Mouse (Mus musculus) midbrain, embryonic 12.5 days (tissue): ENCODE data around the gene Gm10142. TPM values are rescaled to one million over a fixed set of nuclear protein-coding genes. Genes with fewer than 3 reads are reported as not detected.
"Not testable (repeated sequence)": the region's sequence is repeated elsewhere in the genome, so short reads cannot be mapped to it uniquely, and the experiment has no call there.

ENCODE experiments used
- ATAC-seq: fragments of 200-750 bp; cut with Nextera tagmentation; 2 replicates; pipeline ENCODE4 v1.8.0; 2017; ENCODE audit warnings: low read depth, moderate TSS enrichment, moderate library complexity; ENCODE audit not compliant: low FRiP score
- H3K27ac ChIP-seq: fragments of 300-500 bp; sonication (generic); replicated peaks from 2 replicates; pipeline ENCODE4 v1.5.1; 2016; ENCODE audit warnings: mild to moderate bottlenecking
- H3K27me3 ChIP-seq: fragments of 300-500 bp; sonication (generic); 2 replicates; pipeline ENCODE4 v1.6.1; 2016; ENCODE audit warnings: mild to moderate bottlenecking
- H3K36me3 ChIP-seq: fragments of 300-500 bp; sonication (generic); 2 replicates; pipeline ENCODE4 v1.6.1; 2016
- H3K4me1 ChIP-seq: fragments of 300-500 bp; sonication (generic); 2 replicates; pipeline ENCODE4 v1.6.1; 2016
- H3K4me2 ChIP-seq: fragments of 300-500 bp; sonication (generic); replicated peaks from 2 replicates; pipeline ENCODE4 v1.6.1; 2016; ENCODE audit warnings: mild to moderate bottlenecking, moderate library complexity
- H3K4me3 ChIP-seq: fragments of 300-500 bp; sonication (generic); 2 replicates; pipeline ENCODE4 v1.5.1; 2016; ENCODE audit warnings: mild to moderate bottlenecking
- H3K9ac ChIP-seq: fragments of 300-500 bp; sonication (generic); replicated peaks from 2 replicates; pipeline ENCODE4 v1.6.1; 2016; ENCODE audit warnings: mild to moderate bottlenecking, moderate library complexity
- H3K9me3 ChIP-seq: fragments of 300-500 bp; sonication (generic); 2 replicates; pipeline ENCODE4 v1.6.1; 2016; ENCODE audit warnings: mild to moderate bottlenecking
- WGBS: fragments of 180-500 bp; shearing (Covaris S2); methylation state at CpG from one replicate; pipeline ENCODE4 v1.1.7; 2016; 5-methylcytosine and 5-hydroxymethylcytosine counted together
- polyA plus RNA-seq: library from polyadenylated mRNA; unstranded; fragments of >200 nt; fragmentation: Nextera tagmentation; extraction: Ambion mirVana; gene quantifications from 2 replicates; pipeline ENCODE4 v1.2.1, GENCODE M21; 2016

Gene Gm10142
- polyA plus RNA-seq, 1 experiment from 2014 or later: not detected

- WGBS: 52% methylated on average over 4 of the region's 5 CpGs
- not testable (repeated sequence) for H3K9me3 ChIP-seq, H3K4me2 ChIP-seq, H3K9ac ChIP-seq, H3K4me3 ChIP-seq, ATAC-seq, H3K36me3 ChIP-seq, H3K27me3 ChIP-seq, H3K4me1 ChIP-seq
- peak within 1 kb of the TSS; percentile 25; the same call in 1 of the 2 replicates for H3K27ac ChIP-seq
Measured at GRCm38 (mm10) chr10:77741924-77742688, 26.5 kb downstream of the Gm10142 start, which contains the start of gene Gm18596. TSS of gene Gm18596 (minus strand) at chr10:77742638.

- not testable (repeated sequence) for H3K9ac ChIP-seq, H3K4me3 ChIP-seq, H3K9me3 ChIP-seq, ATAC-seq, H3K4me1 ChIP-seq, H3K27ac ChIP-seq, H3K36me3 ChIP-seq, H3K4me2 ChIP-seq, H3K27me3 ChIP-seq
- WGBS: 74% methylated on average over 1 of the region's 1 CpGs
Measured at GRCm38 (mm10) chr10:77750686-77751085, 35.1 kb downstream of the Gm10142 start.

GRCm38 (mm10) chr10:77751254-77751653 is 35.6 kb downstream of the Gm10142 start, which contains the start of gene Gm9736:
TSS of gene Gm9736 (minus strand) at chr10:77751354.
- H3K27ac ChIP-seq, H3K27me3 ChIP-seq: not testable (repeated sequence)

GRCm38 (mm10) chr10:77752312-77752711 is 36.7 kb downstream of the Gm10142 start:
- not testable (repeated sequence) for H3K27ac ChIP-seq, H3K4me3 ChIP-seq, H3K4me2 ChIP-seq, H3K4me1 ChIP-seq, H3K9me3 ChIP-seq, H3K27me3 ChIP-seq, ATAC-seq, H3K36me3 ChIP-seq, H3K9ac ChIP-seq
- whole genome bisulfite sequencing: 65% methylated on average over 3 of the region's 3 CpGs

More at GRCm38 (mm10) chr10:77751254-77751653, 35.6 kb downstream of the Gm10142 start, which contains the start of gene Gm9736:
- ATAC-seq, H3K9me3 ChIP-seq, H3K4me2 ChIP-seq, H3K9ac ChIP-seq, H3K4me3 ChIP-seq, H3K36me3 ChIP-seq, H3K4me1 ChIP-seq: not testable (repeated sequence)
- WGBS: 85% methylated on average over 1 of the region's 1 CpGs

- Histone ChIP-seq H3K27me3 (no peaks in the 10 kb centered on the region), H3K36me3 (no peaks in the 10 kb centered on the region), H3K4me2 (no peak overlapping the region), H3K27ac (no peak overlapping the region), H3K4me3 (no peak overlapping the region), H3K9me3 (no peaks in the 10 kb centered on the region), H3K4me1 (no peaks in the 10 kb centered on the region), H3K9ac (no peak overlapping the region)
- no peak for ATAC-seq
Measured at GRCm38 (mm10) chr10:77753448-77753847, 37.8 kb downstream of the Gm10142 start.

GRCm38 (mm10) chr10:77759582-77759981 is 44.0 kb downstream of the Gm10142 start, which contains the start of gene Gm3233:
TSS of gene Gm3233 (minus strand) at chr10:77759682.
- not testable (repeated sequence) for H3K27me3 ChIP-seq, H3K4me1 ChIP-seq, H3K4me2 ChIP-seq, ATAC-seq, H3K4me3 ChIP-seq, H3K9me3 ChIP-seq, H3K27ac ChIP-seq, H3K36me3 ChIP-seq, H3K9ac ChIP-seq
- no CpG with 5 or more reads among the region's 1 CpGs for WGBS

Other genes starting within 250 kb of the Gm10142 start
- gene Fam207a, start 200.0 kb upstream of the Gm10142 start, polyA plus RNA-seq: 46.4 and 46.5 TPM in 2 replicates
- 0.81 and 0.98 TPM in 2 replicates for gene Itgb2, start 185.6 kb upstream of the Gm10142 start, polyA plus RNA-seq
- gene Pttg1ip, start 134.1 kb upstream of the Gm10142 start, polyA plus RNA-seq: 62.4 and 69.4 TPM in 2 replicates
- 304 and 325 TPM in 2 replicates for gene Sumo3, start 109.7 kb upstream of the Gm10142 start, polyA plus RNA-seq
- 7.7 and 19.3 TPM in 2 replicates for gene Gm49325, start 109.6 kb upstream of the Gm10142 start, polyA plus RNA-seq
- 83.6 and 84.2 TPM in 2 replicates for gene Ube2g2, start 93.5 kb upstream of the Gm10142 start, polyA plus RNA-seq
- gene Tspear, start 29.2 kb upstream of the Gm10142 start, polyA plus RNA-seq: 1.2 and 1.4 TPM in 2 replicates
- gene Gm19402, start 25.1 kb upstream of the Gm10142 start, polyA plus RNA-seq: not detected in 2 replicates
- not detected in 2 replicates for gene Gm9508, start 18.6 kb upstream of the Gm10142 start, polyA plus RNA-seq
- not detected in 2 replicates for gene Gm10272, start 9.2 kb upstream of the Gm10142 start, polyA plus RNA-seq
- not detected in 2 replicates for gene Gm10024, start 4.3 kb upstream of the Gm10142 start, polyA plus RNA-seq
- gene Krtap12-1, start 4.8 kb downstream of the Gm10142 start, polyA plus RNA-seq: not detected in 2 replicates
- gene Gm10100, start 10.7 kb downstream of the Gm10142 start, polyA plus RNA-seq: not detected in 2 replicates
- gene Gm18596, start 26.8 kb downstream of the Gm10142 start, polyA plus RNA-seq: not detected in 2 replicates
- not detected in 2 replicates for gene Gm9736, start 35.5 kb downstream of the Gm10142 start, polyA plus RNA-seq
- not detected in 2 replicates for gene Gm3233, start 43.9 kb downstream of the Gm10142 start, polyA plus RNA-seq
- not detected in 2 replicates for gene Gm3238, start 55.5 kb downstream of the Gm10142 start, polyA plus RNA-seq
- not detected in 2 replicates for gene Gm7138, start 61.1 kb downstream of the Gm10142 start, polyA plus RNA-seq
- gene Gm3250, start 66.7 kb downstream of the Gm10142 start, polyA plus RNA-seq: not detected in 2 replicates
- not detected in 2 replicates for gene Gm7137, start 72.4 kb downstream of the Gm10142 start, polyA plus RNA-seq
- gene Gm9639, start 79.3 kb downstream of the Gm10142 start, polyA plus RNA-seq: not detected in 2 replicates
- not detected in 2 replicates for gene Gm19668, start 83.3 kb downstream of the Gm10142 start, polyA plus RNA-seq
- not detected in 2 replicates for gene Gm9507, start 96.0 kb downstream of the Gm10142 start, polyA plus RNA-seq
- not detected in 2 replicates for gene Gm2696, start 98.9 kb downstream of the Gm10142 start, polyA plus RNA-seq
- gene Krtap10-4, start 111.3 kb downstream of the Gm10142 start, polyA plus RNA-seq: not detected in 2 replicates
- gene Krtap10-10, start 120.1 kb downstream of the Gm10142 start, polyA plus RNA-seq: not detected in 2 replicates
- not detected in 2 replicates for gene Gm36176, start 131.0 kb downstream of the Gm10142 start, polyA plus RNA-seq
- not detected in 2 replicates for gene Gm10318, start 137.1 kb downstream of the Gm10142 start, polyA plus RNA-seq
- gene Gm3285, start 146.2 kb downstream of the Gm10142 start, polyA plus RNA-seq: not detected in 2 replicates
- 5.3 and 5.6 TPM in 2 replicates for gene Lrrc3, start 186.7 kb downstream of the Gm10142 start, polyA plus RNA-seq